Mouse (Mus musculus) kidney, adult 2 months (tissue): ENCODE data around the gene Pfpl.

Experiments used
- CTCF ChIP-seq: fragments of 200-500 bp; conservative IDR thresholded peaks from 2 replicates; pipeline ENCODE4 v1.5.1; 2011; ENCODE audit warnings: low read depth, mild to moderate bottlenecking, control low read depth, low read length, moderate library complexity, mixed read lengths; ENCODE audit not compliant: insufficient read depth, insufficient read length
- POLR2A ChIP-seq: fragments of 200-500 bp; IDR thresholded peaks from one replicate; pipeline ENCODE4 v1.6.1; 2011; ENCODE audit warnings: low read depth, low read length, control low read depth

- TF ChIP-seq CTCF (no peak), POLR2A (no peak)
These were observed 36.4 kb downstream of the Pfpl start for GRCm38 (mm10) chr19:12464127-12464526.
